Mouse (Mus musculus): ENCODE measurements around the gene Jak3. TPM values are rescaled to one million over a fixed set of nuclear protein-coding genes. Genes with fewer than 3 reads are reported as not detected.
"Not testable (repeated sequence)": the region's sequence is repeated elsewhere in the genome, so short reads cannot be mapped to it uniquely, and the experiment has no call there.

The Jak3 gene
- polyA plus RNA-seq, 1 experiment from 2014 or later = 3.0 TPM

DNA sequence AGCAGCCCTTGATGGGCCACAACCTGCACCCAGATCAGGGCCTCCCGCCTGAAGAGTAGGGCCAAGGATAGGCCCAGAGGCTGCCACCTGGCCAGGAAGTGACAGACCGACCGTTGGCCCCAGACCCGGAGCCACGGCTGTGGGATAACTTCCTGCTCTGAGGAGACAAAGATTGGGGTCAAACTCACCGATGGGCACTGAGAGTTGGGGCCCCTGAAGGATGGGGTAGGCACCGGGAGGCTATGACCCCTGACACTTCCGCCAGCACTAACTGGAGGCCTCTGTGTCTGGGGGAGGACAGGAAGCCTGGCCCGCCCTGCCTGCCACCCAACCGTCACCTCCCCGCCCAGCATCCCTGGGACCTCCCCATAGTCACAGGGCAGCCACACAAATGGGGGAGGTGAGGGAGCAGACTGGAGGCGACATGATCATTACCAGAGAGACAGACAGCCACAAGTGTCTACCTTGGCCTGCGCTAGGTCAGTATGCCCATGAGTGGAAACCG, 47.0 kb downstream of the Jak3 start:
- peaks cover 59% of the 10 kb centered on the region for H3K4me1 ChIP-seq
- no peak overlapping the region for H3K27ac ChIP-seq
- no peaks in the 10 kb centered on the region for H3K36me3 ChIP-seq (replicated peaks)
- 71% methylated on average over 14 of the region's 14 CpGs for WGBS
- H3K27me3 ChIP-seq (ENCODE audit: poor library complexity, severe bottlenecking) = peaks cover 61% of the 10 kb centered on the region
- H3K4me3 ChIP-seq = no peak overlapping the region
- no peak for DNase-seq (ENCODE audit: extremely low spot score, low spot score)
- H3K9me3 ChIP-seq = no peaks in the 10 kb centered on the region

DNA sequence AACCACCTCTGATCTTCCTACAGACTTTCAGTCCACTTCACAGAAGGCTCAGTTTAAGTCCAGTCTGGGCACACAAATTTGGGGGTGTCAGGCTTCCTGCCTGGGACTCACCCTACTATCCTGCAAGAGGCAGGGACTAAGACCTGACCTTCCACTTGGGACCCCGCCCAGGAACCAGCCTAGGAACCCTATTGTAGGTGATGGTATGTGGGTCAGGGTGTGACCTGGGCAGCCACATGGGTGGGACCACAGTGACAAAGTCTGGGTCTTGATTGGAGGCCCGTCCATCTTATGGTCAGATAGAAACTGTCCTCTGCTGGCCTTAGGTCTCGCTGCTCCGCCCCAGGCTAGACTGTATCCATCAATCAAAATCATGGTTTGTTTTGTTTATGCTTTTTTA, 48.3 kb downstream of the Jak3 start:
- Histone ChIP-seq H3K27ac (no peak overlapping the region), H3K4me1 (peaks cover 59% of the 10 kb centered on the region), H3K36me3 (replicated peaks) (no peaks in the 10 kb centered on the region), H3K27me3 (ENCODE audit: poor library complexity, severe bottlenecking) (peaks cover 74% of the 10 kb centered on the region), H3K4me3 (peak overlapping the region; percentile 86; the same call in 1 of the 2 replicates), H3K9me3 (no peaks in the 10 kb centered on the region)
- no peak for DNase-seq (ENCODE audit: extremely low spot score, low spot score)
- WGBS = 80% methylated on average over 4 of the region's 4 CpGs

DNA sequence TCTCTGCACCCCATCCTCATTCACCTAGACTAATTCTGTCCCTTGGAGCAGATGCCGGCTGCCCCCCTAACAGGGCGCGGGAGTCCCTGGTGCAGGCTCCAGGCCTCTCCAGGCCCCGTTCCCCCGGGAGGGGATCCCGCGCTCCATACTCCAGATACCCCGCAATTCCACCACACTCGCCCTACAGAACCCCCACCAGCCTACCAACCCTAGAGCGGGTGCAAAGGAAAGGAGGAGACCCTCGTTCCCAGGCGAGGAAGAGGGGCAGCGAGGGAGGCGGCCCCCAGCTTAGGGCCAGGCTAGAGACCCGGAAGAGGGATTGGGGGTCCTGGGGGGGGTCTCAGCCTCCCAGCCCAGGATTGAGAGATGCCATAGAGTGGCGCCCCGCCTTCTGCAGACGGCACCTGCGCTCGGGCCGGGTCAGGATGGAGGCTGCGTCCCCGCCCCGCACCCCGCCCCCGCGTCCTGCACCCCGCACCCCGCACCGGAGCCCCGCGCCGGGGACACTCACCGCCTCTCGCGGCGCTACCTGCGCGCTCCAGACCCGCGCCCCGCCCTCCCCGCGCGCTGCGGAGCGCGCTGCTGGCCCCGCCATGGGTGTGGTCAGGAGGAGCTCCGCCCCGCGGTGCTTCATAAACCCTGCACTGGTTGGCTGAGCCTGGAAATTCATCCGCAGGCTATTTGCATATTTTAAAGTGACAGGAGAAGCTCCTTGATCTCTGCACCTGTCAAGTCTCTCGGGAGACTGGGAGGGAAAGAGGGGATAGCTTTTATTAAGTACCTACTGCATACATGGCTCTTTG, 49.2 kb downstream of the Jak3 start, which contains the start of gene Fcho1:
TSS of gene Fcho1 (minus strand) at position 595 of the 803 bp plus-strand sequence.
- Histone ChIP-seq H3K27ac (peak within 1 kb of the TSS; percentile 86), H3K4me3 (peak within 1 kb of the TSS; percentile 86), H3K4me1 (peaks cover 51% of the 10 kb centered on the region), H3K27me3 (ENCODE audit: poor library complexity, severe bottlenecking) (peaks cover 79% of the 10 kb centered on the region), H3K36me3 (replicated peaks) (no peaks in the 10 kb centered on the region), H3K9me3 (no peaks in the 10 kb centered on the region)
- WGBS = under 1% methylated on average over 54 of the region's 54 CpGs
- peak; percentile 76 for DNase-seq (ENCODE audit: extremely low spot score, low spot score)

DNA sequence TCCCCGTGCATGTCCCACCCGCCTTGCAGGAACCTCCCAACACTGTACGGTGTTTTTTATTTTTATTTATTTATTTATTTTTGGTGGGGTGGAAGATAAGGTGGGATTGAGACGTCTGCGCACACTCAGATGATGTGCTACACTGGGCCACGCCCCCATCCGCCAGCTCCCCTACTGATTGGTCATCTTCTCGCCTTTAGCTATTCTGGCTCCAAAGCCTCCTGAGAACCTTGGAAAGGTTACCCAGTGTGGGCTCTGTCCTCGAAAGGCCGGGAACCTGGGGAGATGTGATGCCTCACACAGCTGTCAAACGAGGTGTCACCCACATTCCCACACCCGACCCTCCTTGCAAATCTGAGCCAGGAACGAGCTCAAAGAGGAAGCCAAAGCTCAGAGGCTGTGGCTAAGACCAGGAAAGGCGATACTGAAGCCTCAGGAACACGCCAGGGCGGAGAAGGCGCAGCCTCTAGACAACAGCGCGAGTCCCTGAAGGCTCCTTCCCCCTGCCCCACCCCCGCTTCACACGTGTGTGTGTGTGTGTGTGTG, 52.2 kb downstream of the Jak3 start:
- peaks cover 74% of the 10 kb centered on the region for H3K27me3 ChIP-seq (ENCODE audit: poor library complexity, severe bottlenecking)
- WGBS = 8% methylated on average over 20 of the region's 21 CpGs
- DNase-seq (ENCODE audit: extremely low spot score, low spot score) = peak; percentile 52
- H3K9me3 ChIP-seq = no peaks in the 10 kb centered on the region
- H3K4me1 ChIP-seq = peaks cover 40% of the 10 kb centered on the region
- peak overlapping the region; percentile 64 for H3K27ac ChIP-seq
- H3K4me3 ChIP-seq = peak overlapping the region; percentile 49
- no peaks in the 10 kb centered on the region for H3K36me3 ChIP-seq (replicated peaks)

DNA sequence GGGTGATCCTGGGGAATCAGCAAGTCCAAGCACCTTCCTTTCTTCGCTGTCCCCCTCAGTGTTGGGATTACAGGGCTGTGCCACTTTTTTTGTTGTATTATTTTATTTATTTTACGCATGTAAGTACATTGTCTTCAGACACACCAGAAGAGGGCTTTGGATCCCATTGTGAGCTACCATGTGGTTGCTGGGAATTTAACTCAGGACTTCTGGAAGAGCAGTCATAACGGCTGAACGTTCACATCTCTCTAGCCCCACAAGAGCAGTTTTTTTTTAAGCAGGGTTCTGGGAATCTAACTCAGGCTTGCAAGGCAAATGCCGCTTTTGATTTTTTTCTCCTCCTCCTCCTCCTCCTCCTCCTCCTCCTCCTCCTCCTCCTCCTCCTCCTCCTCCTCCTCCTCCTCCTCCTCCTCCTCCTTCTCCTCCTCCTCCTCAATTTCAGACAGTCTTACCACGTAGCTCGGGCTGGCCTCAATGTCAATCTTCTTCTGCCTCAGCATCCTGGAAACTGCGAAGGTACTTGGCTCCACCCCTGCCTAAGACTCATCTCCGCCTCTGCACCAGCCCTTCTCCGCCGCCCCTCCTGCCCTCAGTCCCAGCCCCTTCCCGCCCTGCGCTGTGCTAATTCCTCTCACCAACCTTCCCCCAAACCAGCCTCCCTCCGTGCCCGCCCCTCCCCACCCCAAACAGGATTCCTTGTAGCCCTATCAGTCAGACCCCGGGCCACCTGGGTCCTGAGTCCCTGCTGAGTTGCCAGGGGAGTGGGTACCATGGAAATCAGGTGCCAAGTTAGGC, 52.9 kb downstream of the Jak3 start:
- peak overlapping the region; percentile 49 for H3K4me3 ChIP-seq
- peaks cover 67% of the 10 kb centered on the region for H3K27me3 ChIP-seq (ENCODE audit: poor library complexity, severe bottlenecking)
- 4% methylated on average over 16 of the region's 16 CpGs for WGBS
- peak overlapping the region; percentile 64 for H3K27ac ChIP-seq
- H3K9me3 ChIP-seq = no peaks in the 10 kb centered on the region
- DNase-seq (ENCODE audit: extremely low spot score, low spot score) = no peak
- H3K4me1 ChIP-seq = peaks cover 40% of the 10 kb centered on the region
- no peaks in the 10 kb centered on the region for H3K36me3 ChIP-seq (replicated peaks)

DNA sequence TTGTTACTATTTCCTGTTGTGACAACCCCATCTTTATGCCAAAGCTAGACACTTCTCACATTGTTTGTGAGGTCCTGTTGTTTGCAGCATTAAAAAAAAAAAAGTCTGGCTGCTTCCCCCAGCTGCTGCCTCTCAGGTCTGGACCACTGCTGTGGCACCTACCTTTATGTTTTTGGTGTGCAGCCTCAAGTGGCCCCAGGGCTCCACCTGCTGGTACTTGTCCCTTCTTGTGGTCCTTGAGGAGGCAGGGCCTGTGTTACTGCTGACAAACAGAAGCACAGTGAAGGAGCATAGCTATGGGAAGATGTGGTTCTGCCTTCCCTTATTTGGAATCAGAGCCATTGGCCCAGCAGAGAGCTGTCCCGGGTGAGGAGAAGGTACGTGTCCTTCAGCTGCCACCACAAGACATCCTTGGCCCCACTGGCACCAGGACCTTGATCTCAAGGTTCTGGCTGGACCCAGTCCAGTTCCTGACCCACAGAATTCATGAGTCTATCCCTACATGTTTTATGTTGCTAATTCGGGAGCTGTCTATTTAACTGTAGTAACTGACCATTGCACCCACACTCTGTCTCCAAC, 55.6 kb downstream of the Jak3 start:
- Histone ChIP-seq H3K27me3 (ENCODE audit: poor library complexity, severe bottlenecking) (peaks cover 41% of the 10 kb centered on the region), H3K4me1 (peaks cover 24% of the 10 kb centered on the region), H3K9me3 (no peaks in the 10 kb centered on the region), H3K4me3 (no peak overlapping the region), H3K27ac (no peak overlapping the region), H3K36me3 (replicated peaks) (no peaks in the 10 kb centered on the region)
- 47% methylated on average over 3 of the region's 3 CpGs for WGBS
- DNase-seq (ENCODE audit: extremely low spot score, low spot score) = no peak

DNA sequence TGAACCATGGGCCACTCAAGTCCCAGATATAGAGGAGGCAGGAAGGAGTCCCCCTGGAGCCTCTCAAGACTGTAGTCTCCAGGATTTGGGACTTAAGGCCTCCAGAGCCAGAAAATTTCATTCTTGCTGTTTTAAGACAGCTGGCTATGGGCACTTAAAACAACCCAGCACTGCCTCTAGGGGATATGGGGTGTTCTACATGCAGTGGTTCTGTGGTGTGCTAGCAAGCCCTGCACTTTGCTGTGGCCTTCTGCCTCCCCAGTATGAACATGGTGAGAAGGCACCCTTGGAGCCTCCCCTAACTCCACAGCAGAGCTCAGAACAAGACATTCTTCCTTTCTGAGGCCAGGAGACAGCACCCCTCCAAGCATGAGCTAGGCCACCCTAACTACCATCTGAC, 62.2 kb downstream of the Jak3 start:
- not testable (repeated sequence) for H3K36me3 ChIP-seq (replicated peaks); H3K9me3 ChIP-seq; DNase-seq (ENCODE audit: extremely low spot score, low spot score); H3K27ac ChIP-seq; H3K4me3 ChIP-seq
- H3K27me3 ChIP-seq (ENCODE audit: poor library complexity, severe bottlenecking) = peaks cover 18% of the 10 kb centered on the region
- peaks cover 13% of the 10 kb centered on the region for H3K4me1 ChIP-seq

Small RNA genes lying within 50 kb of the gene (microRNA-seq; reads per million reads assigned to microRNA genes)
- not detected for gene Mir6769b

Other genes starting within 250 kb of the Jak3 start
- gene Abhd8, start 212.6 kb upstream of the Jak3 start, polyA plus RNA-seq (2016; fragmentation: Nextera tagmentation; extraction: Ambion mirVana) = 67.6 and 68.2 TPM in 2 replicates
- gene Mrpl34, start 211.3 kb upstream of the Jak3 start, polyA plus RNA-seq (2016; fragmentation: Nextera tagmentation; extraction: Ambion mirVana) = 218 and 226 TPM in 2 replicates
- 116 and 122 TPM in 2 replicates for gene Dda1, start 207.1 kb upstream of the Jak3 start, polyA plus RNA-seq (2016; fragmentation: Nextera tagmentation; extraction: Ambion mirVana)
- 1.8 TPM in 2 replicates for gene Ano8, start 190.3 kb upstream of the Jak3 start, polyA plus RNA-seq (2016; fragmentation: Nextera tagmentation; extraction: Ambion mirVana)
- gene Gtpbp3, start 188.2 kb upstream of the Jak3 start, polyA plus RNA-seq (2016; fragmentation: Nextera tagmentation; extraction: Ambion mirVana) = 21.3 and 22.3 TPM in 2 replicates
- gene Plvap, start 164.5 kb upstream of the Jak3 start, polyA plus RNA-seq (2016; fragmentation: Nextera tagmentation; extraction: Ambion mirVana) = 43.3 and 47.5 TPM in 2 replicates
- gene Ccdc194, start 150.6 kb upstream of the Jak3 start, polyA plus RNA-seq (2016; fragmentation: Nextera tagmentation; extraction: Ambion mirVana) = 0.47 TPM in 1 of 2 replicates, not detected in the other
- gene Bst2, start 138.8 kb upstream of the Jak3 start, polyA plus RNA-seq (2016; fragmentation: Nextera tagmentation; extraction: Ambion mirVana) = 6.7 and 7.4 TPM in 2 replicates
- 65.9 and 66.0 TPM in 2 replicates for gene Mvb12a, start 133.4 kb upstream of the Jak3 start, polyA plus RNA-seq (2016; fragmentation: Nextera tagmentation; extraction: Ambion mirVana)
- 0.17 and 0.28 TPM in 2 replicates for gene Tmem221, start 117.4 kb upstream of the Jak3 start, polyA plus RNA-seq (2016; fragmentation: Nextera tagmentation; extraction: Ambion mirVana)
- gene Nxnl1, start 109.7 kb upstream of the Jak3 start, polyA plus RNA-seq (2016; fragmentation: Nextera tagmentation; extraction: Ambion mirVana) = 0.09 TPM in 1 of 2 replicates, not detected in the other
- 20.2 and 21.9 TPM in 2 replicates for gene Slc27a1, start 107.4 kb upstream of the Jak3 start, polyA plus RNA-seq (2016; fragmentation: Nextera tagmentation; extraction: Ambion mirVana)
- gene Pgls, start 84.1 kb upstream of the Jak3 start, polyA plus RNA-seq (2016; fragmentation: Nextera tagmentation; extraction: Ambion mirVana) = 262 and 266 TPM in 2 replicates
- gene Fam129c, start 78.6 kb upstream of the Jak3 start, polyA plus RNA-seq (2016; fragmentation: Nextera tagmentation; extraction: Ambion mirVana) = 4.1 and 5.1 TPM in 2 replicates
- gene Colgalt1, start 65.3 kb upstream of the Jak3 start, polyA plus RNA-seq (2016; fragmentation: Nextera tagmentation; extraction: Ambion mirVana) = 44.2 and 47.4 TPM in 2 replicates
- 2.9 and 3.3 TPM in 2 replicates for gene Unc13a, start 4.5 kb upstream of the Jak3 start, polyA plus RNA-seq (2016; fragmentation: Nextera tagmentation; extraction: Ambion mirVana)
- 0.26 TPM in 1 of 2 replicates, not detected in the other for gene Insl3, start 12.9 kb downstream of the Jak3 start, polyA plus RNA-seq (2016; fragmentation: Nextera tagmentation; extraction: Ambion mirVana)
- 0.41 and 0.69 TPM in 2 replicates for gene B3gnt3, start 25.5 kb downstream of the Jak3 start, polyA plus RNA-seq (2016; fragmentation: Nextera tagmentation; extraction: Ambion mirVana)
- gene Fcho1, start 49.4 kb downstream of the Jak3 start, polyA plus RNA-seq (2016; fragmentation: Nextera tagmentation; extraction: Ambion mirVana) = 12.6 and 13.2 TPM in 2 replicates
- 4.0 and 4.2 TPM in 2 replicates for gene Zfp709, start 205.7 kb downstream of the Jak3 start, polyA plus RNA-seq (2016; fragmentation: Nextera tagmentation; extraction: Ambion mirVana)
- 7.7 and 8.4 TPM in 2 replicates for gene Zfp882, start 232.3 kb downstream of the Jak3 start, polyA plus RNA-seq (2016; fragmentation: Nextera tagmentation; extraction: Ambion mirVana)
- 36.9 and 37.5 TPM in 2 replicates for gene Zfp617, start 232.3 kb downstream of the Jak3 start, polyA plus RNA-seq (2016; fragmentation: Nextera tagmentation; extraction: Ambion mirVana)